Mouse (Mus musculus) C2C12 (cell line): ENCODE data around the gene Osmr.

Source experiments
- CTCF ChIP-seq: IDR thresholded peaks from one replicate; pipeline ENCODE4 v1.5.1; 2011; ENCODE audit not compliant: control insufficient read depth, insufficient read depth, insufficient read length
- MAX ChIP-seq: IDR thresholded peaks from one replicate; pipeline ENCODE4 v1.6.1; 2011; ENCODE audit warnings: mild to moderate bottlenecking, control low read depth
- MYOD1 ChIP-seq: IDR thresholded peaks from one replicate; pipeline ENCODE4 v1.6.1; 2011; ENCODE audit warnings: low read depth; ENCODE audit not compliant: control insufficient read depth, insufficient read length

DNA sequence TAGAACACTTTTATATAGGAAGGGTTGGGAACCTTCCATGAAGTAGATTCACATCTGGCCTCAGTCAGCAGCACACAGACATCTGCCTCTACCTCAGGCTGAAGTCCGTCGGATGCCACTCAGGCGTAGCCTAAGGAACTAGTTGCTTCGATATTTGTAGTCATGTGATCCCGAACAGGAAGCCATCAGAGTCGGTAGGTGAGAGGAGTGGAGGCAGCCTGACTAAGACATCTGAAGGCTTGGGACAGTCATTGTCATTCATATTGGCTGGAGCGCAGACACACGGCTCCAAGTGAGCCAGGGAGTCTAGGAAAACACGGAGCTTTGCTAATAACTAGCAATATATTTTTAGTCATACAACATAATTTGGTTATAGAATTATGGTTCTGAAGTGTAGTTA, 6.4 kb upstream of the Osmr start:
- TF ChIP-seq MAX (no peak), CTCF (no peak), MYOD1 (no peak)
